Mouse (Mus musculus) cerebellum, adult 2 months (tissue): Measurements from ENCODE around the gene Lbx1. TPM values are rescaled to one million over a fixed set of nuclear protein-coding genes. Genes with fewer than 3 reads are reported as not detected.

Experiments
- DNase-seq, 2 experiments: peaks; one replicate each; pipeline ENCODE4 v3.0.0; 2021
- H3K27ac ChIP-seq: fragments of 200-500 bp; 2 replicates; pipeline ENCODE4 v1.5.1; 2012; ENCODE audit warnings: low read length, control low read depth, inconsistent platforms; ENCODE audit not compliant: insufficient read depth
- H3K27me3 ChIP-seq: fragments of 200-500 bp; 2 replicates; pipeline ENCODE4 v1.6.1; 2012; ENCODE audit warnings: inconsistent platforms, mild to moderate bottlenecking, low read length, moderate library complexity; ENCODE audit not compliant: control insufficient read depth, insufficient read depth
- H3K4me1 ChIP-seq: fragments of 200-500 bp; 2 replicates; pipeline ENCODE4 v1.6.1; 2011; ENCODE audit warnings: low read length; ENCODE audit not compliant: control insufficient read depth, insufficient read depth
- H3K4me3 ChIP-seq: fragments of 200-500 bp; replicated peaks from 2 replicates; pipeline ENCODE3; 2011; ENCODE audit warnings: mild to moderate bottlenecking, low read depth, low read length, control low read depth; ENCODE audit not compliant: insufficient read depth
- CTCF ChIP-seq: fragments of 200-500 bp; IDR thresholded peaks from 2 replicates; pipeline ENCODE4 v1.5.1; 2011; ENCODE audit warnings: low read depth, mild to moderate bottlenecking, control low read depth, low read length, moderate library complexity, borderline replicate concordance; ENCODE audit not compliant: insufficient read depth
- POLR2A ChIP-seq: fragments of 200-500 bp; IDR thresholded peaks from 2 replicates; pipeline ENCODE4 v1.6.1; 2011; ENCODE audit warnings: low read length, control low read depth, borderline replicate concordance; ENCODE audit not compliant: insufficient read depth
- WGBS: fragments of 180-500 bp; shearing (Covaris S2); methylation state at CpG from one replicate; pipeline ENCODE4 v1.1.7; 2018; 5-methylcytosine and 5-hydroxymethylcytosine counted together
- polyA plus RNA-seq: library from polyadenylated mRNA; depleted of rRNA; stranded (reverse); fragments of >200 nt; gene quantifications from 2 replicates; pipeline ENCODE4 v1.2.3, GENCODE M21; 2012

Gene Lbx1
- polyA plus RNA-seq, 1 experiment: 6.0 TPM

DNA sequence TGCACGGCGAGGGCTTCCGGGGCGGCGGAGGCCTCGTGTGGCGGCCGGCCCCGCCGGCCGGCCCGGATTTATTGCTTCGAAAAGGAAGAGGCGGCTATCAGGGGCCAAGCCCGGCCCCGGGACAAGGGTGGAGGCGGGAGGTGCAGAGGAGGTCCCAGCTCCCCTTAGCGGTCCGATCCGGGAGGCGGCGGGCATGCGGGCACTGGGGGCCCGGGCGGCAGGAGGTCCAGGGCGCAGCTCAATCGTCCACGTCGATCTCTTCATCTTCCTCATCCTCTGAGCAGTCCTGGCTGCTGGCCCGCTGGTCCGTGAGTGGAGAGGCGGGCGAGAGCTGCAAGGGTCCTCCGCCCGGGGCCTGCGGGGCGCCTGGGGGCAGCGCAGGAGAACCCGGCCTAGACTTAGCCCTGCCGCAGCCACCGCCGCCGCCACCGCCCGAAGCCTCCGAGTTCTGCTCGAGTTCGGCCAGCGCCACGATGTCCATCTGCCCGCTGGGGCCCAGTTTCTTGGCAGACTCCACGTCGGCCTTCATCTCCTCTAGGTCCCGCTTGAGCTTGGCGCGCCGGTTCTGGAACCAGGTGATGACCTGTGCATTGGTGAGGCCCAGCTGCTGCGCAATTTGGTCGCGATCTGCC lies 2.0 kb downstream of the Lbx1 start:
- peak; percentile 21 to 53 for DNase-seq
- Histone ChIP-seq H3K4me1 (no peaks in the 10 kb centered on the region), H3K27me3 (peaks cover 41% of the 10 kb centered on the region; the same call in 1 of the 2 replicates), H3K27ac (no peak overlapping the region), H3K4me3 (no peak overlapping the region)
- no peak for TF ChIP-seq CTCF
- no peak for TF ChIP-seq POLR2A
- whole genome bisulfite sequencing: 1% methylated on average over 60 of the region's 60 CpGs

- WGBS: 5% methylated on average over 42 of the region's 42 CpGs
- peaks cover 43% of the 10 kb centered on the region; the same call in 1 of the 2 replicates for H3K27me3 ChIP-seq
- no peaks in the 10 kb centered on the region for H3K4me1 ChIP-seq
- TF ChIP-seq CTCF (no peak), POLR2A (no peak)
- H3K27ac ChIP-seq: no peak overlapping the region
- H3K4me3 ChIP-seq: no peak overlapping the region
- peak in 1 of 2 experiments; percentile 53 for DNase-seq
These were observed 2.9 kb downstream of the Lbx1 start for GRCm38 (mm10) chr19:45232443-45233410.

GRCm38 (mm10) chr19:45232036-45232410 lies 3.6 kb downstream of the Lbx1 start:
- 4% methylated on average over 14 of the region's 14 CpGs for WGBS
- no peak overlapping the region for H3K27ac ChIP-seq
- no peak for TF ChIP-seq CTCF
- no peak for TF ChIP-seq POLR2A
- H3K27me3 ChIP-seq: peaks cover 43% of the 10 kb centered on the region; the same call in 1 of the 2 replicates
- no peak overlapping the region for H3K4me3 ChIP-seq
- peak in 1 of 2 experiments; percentile 49 for DNase-seq
- H3K4me1 ChIP-seq: no peaks in the 10 kb centered on the region

GRCm38 (mm10) chr19:45231383-45232035 lies 4.1 kb downstream of the Lbx1 start:
- no peak for TF ChIP-seq POLR2A
- TF ChIP-seq CTCF: no peak
- Histone ChIP-seq H3K4me3 (no peak overlapping the region), H3K27me3 (peaks cover 41% of the 10 kb centered on the region; the same call in 1 of the 2 replicates), H3K4me1 (no peaks in the 10 kb centered on the region), H3K27ac (no peak overlapping the region)
- 2% methylated on average over 43 of the region's 44 CpGs for WGBS
- peak in 1 of 2 experiments; percentile 50 for DNase-seq

DNA sequence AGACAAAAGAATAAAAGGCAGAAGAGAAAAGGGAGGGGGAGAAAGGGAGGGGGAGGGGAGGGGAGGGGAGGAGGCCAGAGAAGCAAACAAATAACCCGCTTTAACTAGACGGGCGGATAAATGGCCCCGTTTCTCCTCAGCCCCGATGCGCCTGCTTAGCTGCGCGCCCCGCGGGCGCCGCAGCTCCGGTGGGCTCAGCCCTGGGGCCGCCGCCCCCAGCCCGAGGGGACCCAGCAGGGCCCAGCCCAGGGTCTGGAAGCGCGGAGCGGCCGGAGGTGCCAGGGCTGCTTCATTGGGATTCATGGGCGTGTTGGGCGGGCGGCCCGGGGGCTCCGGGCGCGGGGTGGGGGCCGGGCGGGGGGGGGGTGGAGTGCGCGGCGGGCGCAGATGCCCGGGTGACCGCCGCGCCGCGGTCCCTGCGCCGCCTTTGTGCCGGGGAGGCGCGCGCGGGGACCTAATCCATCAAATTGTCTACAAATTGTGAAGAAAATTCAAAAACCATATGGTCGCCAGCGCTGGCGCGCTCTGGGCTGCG lies 4.7 kb downstream of the Lbx1 start:
- TF ChIP-seq POLR2A: no peak
- no peak for TF ChIP-seq CTCF
- H3K27me3 ChIP-seq: peaks cover 42% of the 10 kb centered on the region; the same call in 1 of the 2 replicates
- no peak overlapping the region for H3K4me3 ChIP-seq
- no peaks in the 10 kb centered on the region for H3K4me1 ChIP-seq
- DNase-seq: no peak
- H3K27ac ChIP-seq: no peak overlapping the region
- WGBS: 1% methylated on average over 38 of the region's 51 CpGs

- Histone ChIP-seq H3K4me3 (no peak overlapping the region), H3K4me1 (no peaks in the 10 kb centered on the region), H3K27me3 (peaks cover 40% of the 10 kb centered on the region; the same call in 1 of the 2 replicates), H3K27ac (no peak overlapping the region)
- TF ChIP-seq POLR2A (no peak), CTCF (no peak)
- 5% methylated on average over 20 of the region's 20 CpGs for WGBS
- DNase-seq: no peak
These were observed 5.4 kb downstream of the Lbx1 start for GRCm38 (mm10) chr19:45230201-45230611.
